Mouse (Mus musculus) cortical plate, adult 2 months (tissue): ENCODE measurements around the gene Zbp1. TPM values are rescaled to one million over a fixed set of nuclear protein-coding genes. Genes with fewer than 3 reads are reported as not detected.

Experiments used
- H3K27ac ChIP-seq: fragments of 200-500 bp; 2 replicates; pipeline ENCODE4 v1.5.1; 2012; ENCODE audit warnings: low read length, control low read depth, inconsistent platforms; ENCODE audit not compliant: insufficient read depth
- H3K4me1 ChIP-seq: fragments of 200-500 bp; 2 replicates; pipeline ENCODE4 v1.6.1; 2011; ENCODE audit warnings: low read length; ENCODE audit not compliant: control insufficient read depth, insufficient read depth
- H3K4me3 ChIP-seq: fragments of 200-500 bp; 2 replicates; pipeline ENCODE4 v1.5.1; 2011; ENCODE audit warnings: mild to moderate bottlenecking, low read length, control low read depth; ENCODE audit not compliant: insufficient read depth
- CTCF ChIP-seq: fragments of 200-500 bp; IDR thresholded peaks from 2 replicates; pipeline ENCODE4 v1.5.1; 2011; ENCODE audit warnings: mild to moderate bottlenecking, control low read depth, low read length; ENCODE audit not compliant: insufficient read depth; ENCODE audit errors: extremely low read depth
- POLR2A ChIP-seq: fragments of 200-500 bp; IDR thresholded peaks from 2 replicates; pipeline ENCODE4 v1.6.1; 2011; ENCODE audit warnings: mild to moderate bottlenecking, low read length, control low read depth; ENCODE audit not compliant: insufficient read depth; ENCODE audit errors: extremely low read depth
- polyA plus RNA-seq: library from polyadenylated mRNA; depleted of rRNA; stranded (reverse); fragments of >200 nt; gene quantifications from 2 replicates; pipeline ENCODE4 v1.2.3, GENCODE M21; 2012

Zbp1 gene
- polyA plus RNA-seq, 1 experiment = 1.0 TPM

GRCm38 (mm10) chr2:173182796-173183195, 35.9 kb downstream of the Zbp1 start:
- no peak for TF ChIP-seq POLR2A
- TF ChIP-seq CTCF = no peak
- H3K4me3 ChIP-seq = no peak overlapping the region

GRCm38 (mm10) chr2:173181901-173182300, 36.8 kb downstream of the Zbp1 start:
- no peak overlapping the region for H3K27ac ChIP-seq
- no peak overlapping the region for H3K4me3 ChIP-seq
- no peaks in the 10 kb centered on the region for H3K4me1 ChIP-seq
- TF ChIP-seq POLR2A (no peak), CTCF (no peak)

More at GRCm38 (mm10) chr2:173182796-173183195, 35.9 kb downstream of the Zbp1 start:
- Histone ChIP-seq H3K4me1 (no peaks in the 10 kb centered on the region), H3K27ac (no peak overlapping the region)

DNA sequence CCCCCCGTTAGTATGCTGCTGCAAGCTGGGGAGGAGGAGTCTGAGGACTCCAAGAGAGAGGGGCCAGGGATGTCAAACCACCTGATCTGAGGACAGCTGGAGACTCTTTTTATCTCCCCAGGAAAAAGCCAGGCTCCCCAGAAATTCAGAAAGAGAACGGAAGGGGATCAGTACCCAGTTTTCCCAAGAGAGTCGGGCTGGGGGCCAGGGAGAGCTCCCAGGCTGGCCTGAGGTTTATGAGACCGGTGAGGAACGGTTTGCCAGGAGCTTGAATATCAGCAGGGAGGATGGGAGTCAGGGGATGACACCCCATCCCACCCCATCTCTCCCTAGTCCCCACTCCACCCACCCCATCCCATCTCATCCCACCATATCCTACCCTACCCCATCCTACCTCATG, 37.2 kb downstream of the Zbp1 start:
- TF ChIP-seq POLR2A (no peak), CTCF (no peak)
- no peak overlapping the region for H3K4me3 ChIP-seq
- no peaks in the 10 kb centered on the region for H3K4me1 ChIP-seq
- no peak overlapping the region for H3K27ac ChIP-seq

- H3K4me3 ChIP-seq = no peak overlapping the region
- no peak overlapping the region for H3K27ac ChIP-seq
- H3K4me1 ChIP-seq = no peaks in the 10 kb centered on the region
- no peak for TF ChIP-seq POLR2A
- no peak for TF ChIP-seq CTCF
Measured at GRCm38 (mm10) chr2:173180721-173181388, 37.9 kb downstream of the Zbp1 start.

DNA sequence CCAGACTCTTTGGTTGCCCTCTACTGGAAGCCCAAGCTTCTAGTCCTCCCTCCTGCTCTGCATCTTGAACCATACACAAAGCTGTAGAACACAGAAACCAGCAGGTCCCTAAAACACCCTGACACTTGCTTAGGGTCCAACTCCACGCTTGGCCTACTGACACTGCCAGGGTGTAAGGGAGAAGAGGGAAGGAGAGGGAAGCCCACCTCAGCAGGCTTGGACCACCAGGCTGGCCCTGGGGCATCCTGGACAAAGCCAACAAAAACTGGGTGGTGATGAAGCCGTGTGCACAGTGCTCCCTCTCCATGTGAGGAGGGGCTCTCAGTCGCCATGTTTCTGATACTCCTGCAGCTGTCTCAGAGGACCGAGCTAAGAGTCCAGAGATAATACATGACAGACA, 38.7 kb downstream of the Zbp1 start:
- TF ChIP-seq CTCF = no peak
- TF ChIP-seq POLR2A = no peak
- Histone ChIP-seq H3K4me3 (no peak overlapping the region), H3K27ac (no peak overlapping the region), H3K4me1 (no peaks in the 10 kb centered on the region)

- no peak overlapping the region for H3K27ac ChIP-seq
- H3K4me3 ChIP-seq = no peak overlapping the region
- H3K4me1 ChIP-seq = no peaks in the 10 kb centered on the region
- no peak for TF ChIP-seq CTCF
- TF ChIP-seq POLR2A = no peak
Measured at GRCm38 (mm10) chr2:173179046-173179445, 39.7 kb downstream of the Zbp1 start.

GRCm38 (mm10) chr2:173177951-173178350, 40.8 kb downstream of the Zbp1 start:
- H3K4me1 ChIP-seq = no peaks in the 10 kb centered on the region
- no peak overlapping the region for H3K4me3 ChIP-seq
- H3K27ac ChIP-seq = no peak overlapping the region
- TF ChIP-seq CTCF (no peak), POLR2A (no peak)

- H3K4me1 ChIP-seq = no peaks in the 10 kb centered on the region
- no peak overlapping the region for H3K4me3 ChIP-seq
- TF ChIP-seq CTCF (no peak), POLR2A (no peak)
- H3K27ac ChIP-seq = no peak overlapping the region
Measured at GRCm38 (mm10) chr2:173177481-173177880, 41.2 kb downstream of the Zbp1 start.

DNA sequence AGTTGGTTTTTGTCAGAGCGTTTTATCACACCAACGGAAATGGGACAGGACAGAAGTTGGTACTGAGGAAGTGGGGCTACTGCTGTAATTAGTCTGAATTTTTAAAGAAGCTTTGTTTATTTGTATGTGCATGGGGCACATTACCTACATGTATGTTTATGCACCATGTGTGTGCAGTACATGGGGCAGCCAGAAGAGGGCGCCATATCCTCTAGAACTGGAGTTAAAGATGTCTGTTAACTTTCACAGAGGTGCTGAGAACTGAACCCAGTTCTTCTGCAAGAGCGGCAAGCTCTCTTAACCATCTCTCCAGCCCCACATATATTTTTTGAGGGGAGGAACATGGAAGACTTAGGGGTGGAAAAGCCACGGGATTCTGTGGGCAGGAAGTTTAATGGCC, 43.0 kb downstream of the Zbp1 start:
- peaks cover 2% of the 10 kb centered on the region; the same call in 1 of the 2 replicates for H3K4me1 ChIP-seq
- peak; percentile 13; the same call in 1 of the 2 replicates for TF ChIP-seq CTCF
- TF ChIP-seq POLR2A = no peak
- H3K4me3 ChIP-seq = no peak overlapping the region
- H3K27ac ChIP-seq = no peak overlapping the region

DNA sequence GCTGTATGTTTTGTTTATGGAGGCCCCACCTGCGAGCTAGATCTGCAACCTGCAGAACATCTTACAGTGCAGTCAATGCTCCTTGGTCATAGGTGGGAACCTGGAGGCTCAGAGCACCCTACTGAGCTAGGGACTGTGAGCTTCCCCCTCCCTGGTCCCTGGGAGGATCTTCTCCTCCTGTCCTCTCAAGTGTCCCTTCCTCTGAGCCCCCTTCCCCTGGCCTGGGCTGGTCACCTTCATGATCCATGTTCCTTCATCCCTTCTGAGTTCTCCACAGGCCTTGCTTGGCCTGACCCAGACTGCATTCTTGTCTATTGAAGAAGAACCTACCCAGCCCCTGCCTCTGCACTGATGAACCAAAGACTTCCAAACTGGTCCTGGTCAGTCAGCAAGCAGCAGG, 44.2 kb downstream of the Zbp1 start:
- Histone ChIP-seq H3K27ac (0 out of 2 replicates have a peak overlapping the region, but pooled peaks have one; percentile 36), H3K4me3 (no peak overlapping the region)
- TF ChIP-seq CTCF = no peak
- no peak for TF ChIP-seq POLR2A

More for the DNA sequence above, 44.2 kb downstream of the Zbp1 start:
- H3K4me1 ChIP-seq = peaks cover 2% of the 10 kb centered on the region; the same call in 1 of the 2 replicates
